15 mouse cellular contexts compared by ENCODE assay signal in genomic region chr9:116873976-116874320, GRCm38 (mm10).
DNase-seq lines count a peak whose midpoint lies in the region; ATAC-seq lines count a peak whose summit lies in the region.
"Had no signal": no experiment of that assay in that cellular context is flagged by ENCODE, and none has a peak within 500 bp of the region (broad histone marks: within the 10 kb centered on the region; RNA-seq: fewer than 3 reads in every experiment).

No protein-coding gene starts in this region.

- H3K4me3 ChIP-seq in heart, embryonic 16.5 days (ENCODE audit: low read length) = no peak overlapping the region; the same call in 1 of the 2 replicates
- H3K4me3 ChIP-seq in embryonic facial prominence, embryonic 12.5 days = no peak overlapping the region
- no peak overlapping the region for H3K4me3 ChIP-seq in liver, embryonic 11.5 days (ENCODE audit: low read depth, low read length)
- H3K4me3 ChIP-seq: layer of hippocampus, adult 2 months; limb, embryonic 12.5 days; midbrain, embryonic 15.5 days; neural tube, embryonic 15.5 days had no signal

- no peaks in the 10 kb centered on the region for H3K27me3 ChIP-seq in heart, embryonic 16.5 days (ENCODE audit: control insufficient read depth, insufficient read depth, low read length)
- H3K27me3 ChIP-seq in embryonic facial prominence, embryonic 12.5 days = no peaks in the 10 kb centered on the region
- no peaks in the 10 kb centered on the region for H3K27me3 ChIP-seq in liver, embryonic 11.5 days (replicated peaks; ENCODE audit: control insufficient read depth, insufficient read depth, low read length)
- H3K27me3 ChIP-seq: limb, embryonic 12.5 days; midbrain, embryonic 15.5 days; neural tube, embryonic 15.5 days had no signal

- intact Hi-C loops in left cerebral cortex, postnatal 36 days (cut with DNase I) = no loop called here

- peaks cover 8% of the 10 kb centered on the region for H3K9me3 ChIP-seq in heart, embryonic 16.5 days (replicated peaks; ENCODE audit: control insufficient read depth, low read length)
- no peaks in the 10 kb centered on the region for H3K9me3 ChIP-seq in embryonic facial prominence, embryonic 12.5 days
- peaks cover 3% of the 10 kb centered on the region; the same call in 1 of the 2 replicates for H3K9me3 ChIP-seq in liver, embryonic 11.5 days (ENCODE audit: control insufficient read depth, low read length)
- H3K9me3 ChIP-seq: midbrain, embryonic 15.5 days had no signal

- DNase-seq in heart, adult 11 months = no peak
- DNase-seq in MEL-GATA-1-ER (ENCODE audit: extremely low read depth, low read depth) = peak; percentile 43
- no peak for DNase-seq in liver, embryonic 11.5 days (ENCODE audit: low spot score)
- DNase-seq in left cerebral cortex, postnatal 36 days (ENCODE audit: low spot score in 2 of 2) = no peak
- no peak for DNase-seq in cerebellum, adult 18-20 months
- DNase-seq in layer of hippocampus, adult 9-11 months = no peak
- DNase-seq: cerebellum, adult 11-12 months; right cerebral cortex, postnatal 25 days; thymus, adult 18-20 months had no signal

- H3K9ac ChIP-seq in heart, embryonic 16.5 days (ENCODE audit: low read length) = peak overlapping the region; percentile 2; the same call in 1 of the 2 replicates
- H3K9ac ChIP-seq in embryonic facial prominence, embryonic 12.5 days = no peak overlapping the region
- peak overlapping the region; percentile 26; the same call in 1 of the 2 replicates for H3K9ac ChIP-seq in liver, embryonic 11.5 days (ENCODE audit: low read depth, low read length)
- H3K9ac ChIP-seq: limb, embryonic 12.5 days; midbrain, embryonic 15.5 days; neural tube, embryonic 15.5 days had no signal

- H3K4me2 ChIP-seq in heart, embryonic 16.5 days (ENCODE audit: low read depth, low read length) = peak overlapping the region; percentile 53
- no peak overlapping the region for H3K4me2 ChIP-seq in embryonic facial prominence, embryonic 12.5 days (replicated peaks)
- peak overlapping the region; percentile 55 for H3K4me2 ChIP-seq in liver, embryonic 11.5 days
- H3K4me2 ChIP-seq: limb, embryonic 12.5 days; midbrain, embryonic 15.5 days; neural tube, embryonic 15.5 days had no signal

- peak overlapping the region; percentile 73 for H3K27ac ChIP-seq in heart, embryonic 16.5 days (ENCODE audit: low read length)
- H3K27ac ChIP-seq in embryonic facial prominence, embryonic 12.5 days = peak overlapping the region; percentile 46
- peak overlapping the region; percentile 95 for H3K27ac ChIP-seq in liver, embryonic 11.5 days (ENCODE audit: low read depth, low read length)
- H3K27ac ChIP-seq: layer of hippocampus, adult 2 months; midbrain, embryonic 15.5 days; neural tube, embryonic 15.5 days had no signal

- H3K36me3 ChIP-seq in heart, embryonic 16.5 days (ENCODE audit: control insufficient read depth, insufficient read depth) = 0 out of 2 replicates have a peak, but pooled peaks cover 3% of the 10 kb centered on the region
- H3K36me3 ChIP-seq in embryonic facial prominence, embryonic 12.5 days = no peaks in the 10 kb centered on the region
- H3K36me3 ChIP-seq in liver, embryonic 11.5 days (ENCODE audit: control insufficient read depth, insufficient read depth, low read length) = no peaks in the 10 kb centered on the region
- H3K36me3 ChIP-seq: midbrain, embryonic 15.5 days; neural tube, embryonic 15.5 days had no signal

- WGBS in heart, embryonic 16.5 days = 26% methylated on average over 2 of the region's 2 CpGs
- WGBS in embryonic facial prominence, embryonic 12.5 days = 13% methylated on average over 2 of the region's 2 CpGs
- 39% methylated on average over 2 of the region's 2 CpGs for WGBS in liver, embryonic 11.5 days

- ATAC-seq in heart, embryonic 16.5 days (replicated peaks; ENCODE audit: extremely low read depth, insufficient read depth, low FRiP score) = no peak
- ATAC-seq in embryonic facial prominence, embryonic 12.5 days (ENCODE audit: insufficient number of reproducible peaks, insufficient read depth, low FRiP score, low TSS enrichment) = no peak
- no peak for ATAC-seq in liver, embryonic 11.5 days (replicated peaks; ENCODE audit: low FRiP score)
- ATAC-seq: midbrain, embryonic 15.5 days had no signal

- H3K4me1 ChIP-seq in heart, embryonic 16.5 days (ENCODE audit: control insufficient read depth, insufficient read depth, low read length) = peaks cover 24% of the 10 kb centered on the region
- H3K4me1 ChIP-seq in embryonic facial prominence, embryonic 12.5 days = peaks cover 21% of the 10 kb centered on the region
- peaks cover 14% of the 10 kb centered on the region for H3K4me1 ChIP-seq in liver, embryonic 11.5 days (replicated peaks; ENCODE audit: control insufficient read depth, insufficient read depth, low read length)
- H3K4me1 ChIP-seq: midbrain, embryonic 15.5 days had no signal
